Mouse (Mus musculus) left cerebral cortex, postnatal 4 days (tissue): ENCODE results near the gene Ralgps1. TPM values are rescaled to one million over a fixed set of nuclear protein-coding genes. Genes with fewer than 3 reads are reported as not detected.

Experiments used
- DNase-seq: peaks from one replicate; pipeline ENCODE4 v3.0.0-alpha.2; 2022
- intact Hi-C: fragments of 180-260 bp; cut with DNase I; formaldehyde crosslinking; loops from one replicate; pipeline ENCODE4 v1.15.1; 2025
- total RNA-seq, 2 experiments: library from RNA; stranded (reverse); gene quantifications; 2 replicates each; pipeline ENCODE4 v1.2.3; 2021

Ralgps1 gene
- total RNA-seq, 2 experiments from 2014 or later, result 117 to 123 TPM

DNA sequence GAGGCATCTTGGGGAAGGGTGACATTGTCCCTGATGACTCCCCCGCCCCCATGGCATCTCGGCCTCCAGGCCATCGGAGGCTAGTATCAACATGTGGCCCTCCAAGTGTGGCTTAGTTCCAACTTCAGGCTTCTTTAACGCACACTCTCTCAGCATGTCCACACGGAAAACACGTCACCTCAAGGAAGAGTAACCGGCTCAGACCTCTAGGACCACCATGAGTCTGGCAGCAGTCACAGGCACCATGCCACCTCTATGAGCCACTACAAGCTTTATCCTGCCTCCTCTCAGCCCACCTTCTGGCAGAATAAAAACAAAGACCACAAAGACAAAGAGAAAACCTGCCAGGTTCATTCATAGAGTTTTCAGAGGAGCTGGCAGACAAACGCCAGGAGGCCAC, 80.8 kb downstream of the Ralgps1 start:
- peak; percentile 50 for DNase-seq
- intact Hi-C loops, result no loop called here

GRCm38 (mm10) chr2:33288837-33289236, 82.4 kb downstream of the Ralgps1 start:
- DNase-seq, result peak; percentile 48
- intact Hi-C loops, result no loop called here

GRCm38 (mm10) chr2:33283674-33284073, 87.6 kb downstream of the Ralgps1 start:
- intact Hi-C loops, result no loop called here
- DNase-seq, result no peak

GRCm38 (mm10) chr2:33282877-33283276, 88.4 kb downstream of the Ralgps1 start:
- intact Hi-C loops, result no loop called here
- DNase-seq, result peak; percentile 89

DNA sequence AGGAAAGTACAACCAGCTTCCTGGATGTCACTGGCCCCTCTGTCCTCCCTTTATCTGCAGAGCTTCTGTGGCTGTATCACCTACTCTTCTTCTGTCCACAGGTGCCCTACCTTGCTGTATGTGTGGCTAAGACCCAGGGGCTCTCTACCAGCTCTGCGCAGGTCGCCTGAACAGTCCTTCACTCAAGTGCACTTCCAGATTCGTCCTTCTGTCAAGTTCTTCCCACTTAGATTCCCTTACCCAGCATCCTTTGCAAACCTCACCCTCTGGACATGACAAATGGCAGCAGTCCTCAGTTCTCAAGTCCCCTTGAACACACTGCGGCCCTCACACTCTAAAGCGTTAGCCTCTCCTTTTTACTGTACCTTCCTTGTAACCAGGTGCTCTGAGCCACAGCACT, 89.5 kb downstream of the Ralgps1 start:
- intact Hi-C loops, result no loop called here
- DNase-seq, result no peak

GRCm38 (mm10) chr2:33280525-33280924, 90.8 kb downstream of the Ralgps1 start:
- no peak for DNase-seq
- intact Hi-C loops, result no loop called here

- intact Hi-C loops, result no loop called here
- DNase-seq, result no peak
Measured at GRCm38 (mm10) chr2:33279758-33280157, 91.5 kb downstream of the Ralgps1 start.

DNA sequence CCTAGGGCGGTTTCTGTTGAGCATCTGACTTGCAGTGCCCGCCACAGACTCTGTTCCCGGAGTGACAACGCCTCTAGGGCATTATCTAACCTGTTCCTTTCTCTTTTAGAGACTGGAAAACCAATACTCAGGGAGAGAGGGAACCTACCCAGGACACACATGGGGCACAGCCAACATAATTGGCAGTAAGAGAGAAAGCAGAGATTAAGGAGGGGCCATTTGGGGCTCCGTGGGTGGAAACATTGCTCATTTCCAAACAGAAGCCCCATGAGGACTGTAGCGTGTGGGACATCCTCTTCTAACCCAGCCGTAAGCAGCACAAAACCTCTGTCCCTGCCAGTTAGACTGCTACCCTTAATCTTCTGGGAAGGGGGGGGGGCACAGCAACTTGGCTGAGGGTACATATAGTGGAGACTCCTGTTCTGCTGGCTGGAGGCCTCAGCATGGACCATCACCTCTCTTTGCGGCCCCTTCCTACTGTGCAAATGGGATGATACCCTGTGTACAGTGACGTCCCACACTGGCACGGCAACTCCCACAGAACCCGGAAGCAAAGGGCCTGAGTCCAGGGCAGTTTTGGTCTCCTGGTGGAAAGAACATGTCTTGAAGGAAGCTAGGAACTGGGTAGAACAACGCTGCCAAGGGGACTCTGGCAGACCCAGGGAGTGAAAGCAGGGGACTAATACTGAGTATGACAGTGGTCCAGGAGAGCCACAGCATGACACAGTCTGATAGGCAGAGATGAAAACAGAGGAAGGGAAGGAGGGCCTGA, 96.4 kb downstream of the Ralgps1 start:
- intact Hi-C loops, result no loop called here
- DNase-seq, result no peak

DNA sequence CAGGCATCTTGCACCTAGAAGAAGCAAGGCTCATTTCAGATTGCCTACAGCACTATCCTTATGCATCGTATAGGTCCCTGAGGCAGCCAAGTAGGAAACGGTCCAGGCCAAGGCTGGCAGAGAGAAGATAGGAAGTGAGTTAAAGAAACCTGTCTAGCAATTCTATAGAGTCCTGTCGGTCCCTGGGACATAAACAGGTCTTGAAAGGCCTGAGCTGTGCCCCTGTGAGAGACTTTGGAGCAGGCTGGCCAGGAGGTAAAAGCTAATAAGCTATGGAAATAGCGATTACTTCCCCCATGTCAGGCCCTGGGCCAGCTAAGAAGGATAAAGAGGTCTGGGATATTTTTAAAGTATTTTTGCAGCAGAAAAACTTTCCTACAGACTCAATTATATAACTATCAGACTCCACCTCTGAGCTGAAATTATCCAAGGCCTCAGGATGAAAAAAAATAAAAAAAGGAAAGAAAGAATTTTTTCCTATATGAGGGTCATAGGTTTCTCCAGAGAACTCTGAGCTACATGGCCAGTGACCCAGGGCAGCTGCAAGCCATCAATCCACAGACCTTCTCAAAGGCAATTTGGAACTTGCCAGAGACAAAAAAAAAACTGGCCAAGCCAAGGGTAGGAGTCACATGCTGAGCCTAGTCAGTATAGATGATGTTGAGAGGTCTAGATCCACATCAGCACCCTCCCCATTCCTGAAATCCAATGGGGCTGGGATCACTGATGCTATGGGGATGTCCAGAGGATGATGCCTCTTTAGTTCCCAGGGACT, 98.4 kb downstream of the Ralgps1 start:
- DNase-seq, result no peak
- intact Hi-C loops, result no loop called here

- DNase-seq, result no peak
- intact Hi-C loops, result no loop called here
Measured at GRCm38 (mm10) chr2:33271511-33271910, 99.8 kb downstream of the Ralgps1 start.

DNA sequence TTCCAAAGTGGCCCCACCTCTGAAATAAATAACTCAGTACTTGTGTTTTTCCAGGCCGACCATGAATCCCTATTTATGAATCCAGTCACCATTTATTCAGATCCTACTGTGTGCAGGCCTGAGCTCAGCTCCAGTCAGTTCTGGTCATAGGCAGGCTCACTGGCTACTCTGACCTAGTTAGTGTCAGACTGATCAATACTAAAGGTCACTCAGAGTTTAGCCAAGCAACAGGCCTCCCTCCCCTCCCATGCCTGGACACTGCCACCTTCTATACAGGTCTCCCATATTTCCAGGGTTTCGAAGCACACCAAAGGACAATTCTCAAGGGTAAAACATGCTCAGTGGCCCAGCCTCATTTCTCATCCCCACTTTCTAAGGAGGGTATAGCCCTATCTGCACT, 100.7 kb downstream of the Ralgps1 start:
- DNase-seq, result no peak
- intact Hi-C loops, result no loop called here

- DNase-seq, result peak; percentile 20
- intact Hi-C loops, result no loop called here
Measured at GRCm38 (mm10) chr2:33269132-33269493, 102.2 kb downstream of the Ralgps1 start.

DNA sequence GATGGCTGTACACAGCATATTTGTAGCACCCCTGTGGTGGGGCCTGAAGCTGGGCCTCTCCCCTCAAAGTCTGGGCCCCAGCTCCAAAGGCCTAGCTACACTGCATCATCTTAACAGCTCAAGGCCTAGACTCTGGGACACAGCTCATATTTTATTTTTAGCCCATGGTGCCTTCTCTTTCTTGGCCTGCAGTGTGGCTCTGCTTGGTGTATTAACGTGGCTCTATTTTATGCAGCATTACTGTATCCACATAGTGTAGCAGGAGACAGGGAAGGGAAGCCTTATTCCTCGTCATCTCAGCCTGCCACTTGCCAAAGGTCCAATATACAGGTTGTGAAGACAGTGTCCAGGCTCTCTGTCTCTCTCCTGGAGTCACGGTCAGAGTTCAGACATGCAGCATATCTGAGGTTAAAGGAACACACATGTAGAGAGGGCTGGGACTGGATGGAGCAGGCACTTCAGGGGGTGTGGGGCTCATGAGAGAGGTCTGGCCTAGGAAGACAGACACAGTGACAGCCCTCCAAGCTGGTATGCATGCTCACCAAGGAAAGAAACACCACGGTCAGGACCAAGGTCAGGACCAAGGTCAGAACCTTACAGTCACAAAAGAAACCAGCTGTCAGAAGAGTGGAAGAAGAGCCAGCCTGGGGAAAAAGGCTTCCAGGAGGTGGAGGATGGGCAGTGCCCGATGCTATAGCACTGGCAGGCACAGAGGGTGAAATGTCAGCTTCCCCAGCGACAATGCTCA, 102.7 kb downstream of the Ralgps1 start:
- intact Hi-C loops, result no loop called here
- no peak for DNase-seq

DNA sequence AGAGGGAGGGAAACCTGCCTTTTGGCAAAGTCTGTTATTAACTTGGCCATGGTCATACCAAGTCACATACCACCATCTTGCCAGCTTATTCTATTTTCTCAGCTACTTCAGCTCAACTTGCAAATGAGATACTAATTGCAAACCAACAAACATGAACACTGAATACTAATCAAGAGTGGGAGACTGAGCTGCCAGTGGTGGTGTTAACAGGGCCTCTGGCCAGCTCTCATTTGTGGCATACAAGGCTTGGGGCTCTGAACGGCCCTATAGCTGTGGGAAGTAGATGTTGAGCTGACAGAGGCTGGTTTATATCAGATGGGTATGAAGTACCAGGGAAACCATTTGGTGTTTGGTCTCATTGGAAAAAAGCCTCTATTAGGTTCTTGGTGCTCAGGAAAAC, 104.2 kb downstream of the Ralgps1 start:
- intact Hi-C loops, result no loop called here
- no peak for DNase-seq

GRCm38 (mm10) chr2:33265793-33266192, 105.5 kb downstream of the Ralgps1 start:
- no peak for DNase-seq
- intact Hi-C loops, result no loop called here

DNA sequence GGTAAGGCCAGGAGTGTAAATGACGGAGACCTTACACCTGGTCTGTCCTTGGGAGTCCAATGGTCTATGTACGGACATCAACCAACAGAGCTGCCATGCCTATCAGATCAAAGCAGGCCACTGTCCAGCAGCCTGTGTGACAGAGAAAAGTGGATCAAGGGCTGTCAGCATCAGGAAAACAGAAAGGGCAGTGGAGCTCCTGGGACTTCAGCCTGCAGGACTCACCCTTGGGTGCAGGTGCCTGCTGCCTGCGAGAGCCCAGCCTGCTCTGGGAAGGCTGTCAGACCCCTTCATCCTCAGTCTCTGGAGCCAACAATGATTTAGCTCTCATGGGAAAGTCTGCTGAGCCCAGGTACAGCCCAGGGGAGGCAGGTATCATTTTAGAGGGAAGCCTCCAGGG, 109.8 kb downstream of the Ralgps1 start:
- intact Hi-C loops, result no loop called here

DNA sequence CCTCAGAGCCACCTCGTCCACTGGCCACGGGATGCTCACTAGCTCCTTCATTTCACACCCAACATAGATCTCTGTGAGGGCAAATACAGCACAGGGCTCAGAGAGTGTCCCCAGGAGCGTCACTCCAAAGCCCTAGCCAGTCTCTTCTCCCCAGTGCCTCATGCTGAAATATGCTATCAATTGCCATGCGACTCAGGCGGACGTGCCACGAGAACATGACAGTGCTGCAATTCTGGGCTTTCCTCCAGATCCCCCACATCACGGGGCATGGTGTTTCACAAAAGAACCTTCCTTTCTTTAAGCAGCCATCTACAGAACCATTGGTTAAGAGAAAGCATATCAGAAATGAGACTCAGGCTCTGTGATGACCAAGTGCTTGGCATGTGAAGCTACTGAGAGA, 110.5 kb downstream of the Ralgps1 start:
- DNase-seq, result peak; percentile 14
- intact Hi-C loops, result no loop called here

More for the DNA sequence above, 109.8 kb downstream of the Ralgps1 start:
- DNase-seq, result no peak

DNA sequence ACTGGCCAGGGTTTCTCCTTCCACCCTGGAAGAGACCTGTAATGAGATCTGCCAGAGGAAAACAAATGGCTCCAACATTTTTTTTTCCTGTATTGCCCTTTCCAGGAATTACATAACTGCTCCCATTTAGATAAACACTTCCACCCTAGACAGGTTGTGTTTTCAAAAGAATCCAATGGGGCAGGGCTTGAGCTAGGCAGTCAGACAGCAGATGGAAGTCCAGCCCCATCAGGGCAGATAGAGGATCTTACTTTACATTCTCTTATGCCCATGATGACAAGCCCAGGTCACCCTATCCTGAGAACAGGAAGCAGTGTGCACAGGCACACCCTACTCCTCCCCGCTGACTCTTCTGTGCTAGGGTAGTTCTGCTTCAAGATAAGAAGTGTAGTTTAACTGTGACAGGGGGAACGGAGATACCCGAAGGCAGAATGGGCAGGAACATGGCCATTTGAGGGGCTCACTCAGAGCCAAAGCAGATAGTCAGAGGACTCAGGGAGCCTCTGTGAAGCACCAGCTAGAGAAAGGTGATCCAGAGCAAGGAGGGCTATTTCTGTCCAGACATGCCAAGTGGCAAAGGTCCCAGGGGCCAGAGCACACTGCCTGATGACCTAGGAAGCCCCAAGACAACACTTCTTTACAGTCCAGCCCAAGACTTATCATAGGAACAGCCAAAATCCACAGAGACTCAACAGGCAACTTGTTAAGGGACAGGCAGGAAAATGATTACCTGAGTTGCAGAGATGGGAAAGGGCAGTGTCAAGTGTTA, 114.3 kb downstream of the Ralgps1 start:
- no peak for DNase-seq
- intact Hi-C loops, result no loop called here

DNA sequence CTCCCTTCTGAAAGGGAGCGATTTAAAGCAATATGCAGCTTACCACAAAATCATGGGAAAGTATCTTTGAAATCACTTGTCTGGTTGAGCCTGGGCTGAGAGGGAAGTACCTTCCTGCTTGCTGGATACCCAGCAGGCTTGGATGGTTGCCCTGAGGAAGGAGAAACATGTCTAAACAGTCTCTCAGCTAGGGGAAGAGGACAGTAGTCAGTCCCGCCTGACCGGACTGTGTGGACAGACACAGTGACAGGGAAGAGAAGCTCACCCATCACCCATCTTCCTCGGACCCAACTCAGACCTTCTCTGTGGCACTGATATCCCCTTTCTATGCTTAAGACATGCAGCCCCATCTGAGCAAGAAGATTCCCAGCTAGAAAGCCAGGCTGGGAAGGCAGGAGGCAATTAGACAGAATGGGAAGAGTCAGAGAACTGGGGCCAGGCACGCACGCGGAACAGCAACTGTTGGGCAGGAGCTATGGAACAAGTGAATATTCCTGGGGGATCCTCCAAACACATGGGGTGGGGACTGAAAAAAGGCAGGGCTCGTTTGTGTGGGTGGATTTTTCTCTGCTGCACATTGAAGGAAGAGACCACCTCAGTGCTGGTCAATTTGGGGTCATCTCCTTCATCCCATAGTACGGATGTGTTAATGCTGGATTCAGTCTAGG, 116.8 kb downstream of the Ralgps1 start:
- intact Hi-C loops, result no loop called here
- no peak for DNase-seq

DNA sequence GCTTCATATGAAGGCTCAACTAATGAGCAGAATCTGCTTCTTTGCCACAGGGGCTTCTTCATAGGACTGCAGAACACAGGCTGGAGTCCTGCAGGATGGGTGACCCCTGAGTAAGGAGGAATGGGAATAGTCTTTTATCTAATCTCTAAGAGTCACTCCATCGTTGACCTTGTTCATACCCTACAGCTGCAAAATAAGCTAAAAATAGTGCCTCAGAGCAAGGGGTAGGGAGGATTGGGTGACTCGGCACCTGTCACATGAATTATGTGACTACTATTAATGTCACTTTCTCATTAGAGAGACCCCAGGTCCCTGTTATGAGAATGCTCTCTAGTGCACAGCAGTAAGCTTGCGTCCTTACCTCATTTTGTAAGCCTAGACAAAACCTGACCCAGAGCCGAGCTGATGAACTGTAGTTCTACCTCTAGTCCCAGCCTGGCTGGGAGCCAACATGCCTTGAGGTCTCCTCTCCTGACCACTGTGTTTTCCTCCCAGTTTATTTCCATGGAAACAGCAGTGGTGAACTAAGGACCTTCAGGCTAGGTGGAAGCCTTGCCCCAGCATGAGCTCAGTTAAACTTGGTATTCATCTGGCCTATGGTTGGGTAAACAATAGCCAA, 117.6 kb downstream of the Ralgps1 start:
- intact Hi-C loops, result no loop called here
- no peak for DNase-seq
